Mouse (Mus musculus): ENCODE measurements at regions not wholly inside any gene's neighbourhood (a gene's known extent, or its start where the extent isn't known, plus 50 kb on each side); places are given as distances from the start of the nearest gene placed in this dataset.

- TF ChIP-seq POLR2A (IDR thresholded peaks at IDR 0.05; ENCODE audit: extremely low read depth, insufficient read depth, low read length) (no peak), CTCF (IDR thresholded peaks at IDR 0.05; ENCODE audit: extremely low read depth, insufficient read depth, low read length) (no peak)
Measured at GRCm38 (mm10) chr10:126619970-126620369, 281.2 kb downstream of the Atp23 start.
